Mouse (Mus musculus): ENCODE measurements around the gene Ccdc12.

Ccdc12 gene

DNA sequence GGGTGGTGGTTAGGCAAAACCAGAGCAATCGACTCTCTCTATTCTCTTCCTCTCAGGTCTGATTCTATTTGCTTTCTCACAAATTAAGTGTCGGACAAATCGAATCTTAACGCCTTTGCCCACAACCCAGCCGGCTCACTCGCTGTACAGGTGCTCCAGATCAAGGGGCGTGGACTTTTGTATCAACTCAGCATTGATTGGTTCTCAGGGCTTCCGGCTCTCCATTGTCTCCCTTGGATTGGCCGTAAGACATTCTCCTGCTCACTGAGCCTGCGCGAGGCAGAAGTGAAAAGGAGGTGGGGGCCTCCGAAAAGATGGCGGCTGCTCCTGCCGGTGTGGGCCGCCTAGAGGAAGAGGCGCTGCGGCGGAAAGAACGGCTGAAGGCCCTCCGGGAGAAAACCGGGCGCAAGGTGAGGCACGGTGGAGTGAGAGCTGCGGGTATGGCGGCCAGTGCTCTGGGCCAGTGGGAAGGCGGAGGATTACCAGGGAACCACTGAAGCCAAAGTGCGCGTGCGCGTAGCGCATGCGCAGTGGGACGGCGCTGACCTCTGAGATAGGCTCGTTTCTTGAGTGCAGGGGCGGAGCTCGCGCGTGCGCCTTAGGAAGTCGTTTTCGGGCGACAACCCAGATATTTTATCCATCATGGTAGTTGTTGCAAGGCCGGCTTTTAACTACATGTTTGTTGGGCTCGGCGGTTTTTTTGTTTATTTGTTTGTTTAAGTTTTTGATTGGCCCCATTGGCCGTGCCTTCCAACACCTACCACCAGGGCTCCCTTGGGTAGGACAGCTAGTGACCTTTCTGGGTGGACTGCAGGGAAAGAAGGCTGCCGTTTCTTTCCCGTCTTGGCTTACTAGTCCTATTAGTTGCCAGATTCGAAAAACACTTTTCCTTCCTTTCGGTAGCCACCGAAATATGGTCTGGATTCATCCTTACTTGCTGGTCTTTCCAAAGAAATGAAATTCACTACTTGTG lies at the start of gene Ccdc12:
TSS of gene Ccdc12 (plus strand) at position 255 of the 973 bp plus-strand sequence.
- DNase-seq (ENCODE audit: low spot score), result peak; percentile 94

DNA sequence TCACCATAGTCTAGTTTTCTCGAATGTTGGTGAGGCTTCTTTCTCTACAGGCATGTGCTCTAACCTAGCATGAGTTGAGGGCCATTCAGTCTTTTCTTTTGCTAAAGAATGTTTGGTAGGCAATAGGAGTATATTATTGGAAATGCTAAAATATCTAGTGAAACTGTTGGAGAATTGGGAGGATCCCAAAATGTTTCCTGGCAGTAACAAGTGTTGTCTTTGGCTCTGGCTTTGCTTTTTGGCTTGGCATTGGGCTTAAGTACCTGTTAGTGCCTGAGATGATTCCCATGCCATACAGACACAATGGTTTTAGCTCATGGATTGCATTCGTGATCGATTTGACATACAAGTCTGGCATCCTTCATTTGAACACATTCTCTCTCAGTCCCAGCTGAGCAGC lies 44.8 kb upstream of the Ccdc12 start:
- DNase-seq (ENCODE audit: low spot score), result no peak

DNA sequence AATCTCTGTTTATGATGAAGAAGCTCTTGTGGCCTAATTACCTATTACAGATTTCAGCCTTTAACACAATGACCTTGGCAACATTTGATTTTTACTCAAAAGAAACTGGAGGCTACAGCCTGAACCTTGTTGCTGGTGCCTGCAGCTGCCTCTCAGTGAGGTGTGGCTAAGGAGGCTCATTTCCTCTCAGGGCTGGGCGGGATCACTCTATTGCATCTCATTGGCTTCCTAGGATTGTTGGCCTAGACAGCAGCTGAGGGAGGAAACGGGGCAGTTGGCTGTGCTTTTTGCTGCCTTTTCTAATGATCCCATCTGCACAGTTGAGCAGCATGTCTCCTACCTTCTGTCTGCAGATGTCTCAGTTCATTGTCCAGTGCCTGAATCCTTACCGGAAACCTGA lies 39.2 kb upstream of the Ccdc12 start:
- DNase-seq (ENCODE audit: low spot score), result no peak

DNA sequence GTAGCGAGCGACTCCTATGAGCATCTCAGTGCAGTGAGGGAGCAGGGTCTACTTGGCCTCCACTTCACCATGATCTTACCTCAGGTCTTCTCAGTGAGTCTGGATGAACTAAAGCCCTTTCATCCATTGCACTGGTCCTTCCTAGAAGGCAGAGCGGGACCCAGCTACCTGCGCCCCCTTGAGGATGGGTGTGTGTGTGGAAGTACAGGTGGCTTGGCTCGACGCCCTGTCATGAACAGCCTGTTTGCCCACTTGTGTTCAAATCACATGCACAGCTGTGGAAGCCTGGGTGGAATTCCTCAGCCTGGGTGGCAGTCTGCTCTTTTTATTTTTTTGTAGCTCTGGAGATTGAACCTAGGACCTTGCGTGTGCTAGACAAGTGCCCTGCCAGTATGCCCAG lies 36.1 kb upstream of the Ccdc12 start:
- DNase-seq (ENCODE audit: low spot score), result no peak

DNA sequence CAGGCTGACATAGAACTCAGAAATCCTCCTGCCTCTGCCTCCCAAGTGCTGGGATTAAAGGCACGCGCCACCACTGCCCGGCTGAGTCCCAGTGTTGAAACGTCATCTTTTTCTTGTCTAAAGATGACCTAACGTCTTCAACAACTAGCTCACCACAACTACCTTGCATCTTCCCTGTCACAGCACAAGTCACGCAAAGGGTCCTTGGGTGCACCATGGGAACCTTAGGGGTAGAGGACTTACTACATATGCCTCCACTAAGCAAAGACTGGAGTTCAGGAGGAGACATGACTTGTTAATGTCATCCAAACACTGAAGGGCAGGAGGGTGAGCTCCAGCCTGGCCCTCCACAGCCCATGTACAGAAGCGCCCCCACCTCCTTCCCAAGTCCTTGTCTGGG lies 35.6 kb upstream of the Ccdc12 start:
- no peak for DNase-seq (ENCODE audit: low spot score)

DNA sequence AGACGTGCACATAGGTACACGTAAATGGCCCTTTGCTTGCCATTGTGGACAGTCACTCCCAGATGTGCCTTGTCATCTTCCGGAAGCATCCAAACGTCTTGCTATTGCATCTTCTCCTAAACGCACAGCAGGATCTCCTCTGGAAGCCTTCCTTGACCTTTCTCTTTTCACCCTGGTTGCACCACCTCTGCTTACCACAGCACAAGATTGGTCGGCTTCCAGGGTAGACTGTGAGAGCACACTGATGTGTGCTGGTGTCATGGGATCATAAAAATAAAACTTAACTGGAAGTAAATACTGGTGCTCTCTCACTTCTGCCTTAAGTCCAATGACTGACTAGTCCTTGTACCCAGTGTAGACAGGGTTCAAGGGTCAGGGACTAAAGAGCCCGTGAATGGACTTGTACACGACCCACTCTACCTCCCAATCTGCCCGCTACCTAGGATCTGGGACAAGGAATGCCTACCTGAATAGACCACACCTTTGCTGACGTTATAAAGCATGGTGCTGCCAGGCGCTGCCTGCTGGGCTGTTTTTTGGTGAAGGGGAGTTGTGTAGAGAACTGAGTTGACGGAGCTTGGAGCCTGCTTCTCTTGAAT lies 33.6 kb upstream of the Ccdc12 start:
- DNase-seq (ENCODE audit: low spot score), result no peak

DNA sequence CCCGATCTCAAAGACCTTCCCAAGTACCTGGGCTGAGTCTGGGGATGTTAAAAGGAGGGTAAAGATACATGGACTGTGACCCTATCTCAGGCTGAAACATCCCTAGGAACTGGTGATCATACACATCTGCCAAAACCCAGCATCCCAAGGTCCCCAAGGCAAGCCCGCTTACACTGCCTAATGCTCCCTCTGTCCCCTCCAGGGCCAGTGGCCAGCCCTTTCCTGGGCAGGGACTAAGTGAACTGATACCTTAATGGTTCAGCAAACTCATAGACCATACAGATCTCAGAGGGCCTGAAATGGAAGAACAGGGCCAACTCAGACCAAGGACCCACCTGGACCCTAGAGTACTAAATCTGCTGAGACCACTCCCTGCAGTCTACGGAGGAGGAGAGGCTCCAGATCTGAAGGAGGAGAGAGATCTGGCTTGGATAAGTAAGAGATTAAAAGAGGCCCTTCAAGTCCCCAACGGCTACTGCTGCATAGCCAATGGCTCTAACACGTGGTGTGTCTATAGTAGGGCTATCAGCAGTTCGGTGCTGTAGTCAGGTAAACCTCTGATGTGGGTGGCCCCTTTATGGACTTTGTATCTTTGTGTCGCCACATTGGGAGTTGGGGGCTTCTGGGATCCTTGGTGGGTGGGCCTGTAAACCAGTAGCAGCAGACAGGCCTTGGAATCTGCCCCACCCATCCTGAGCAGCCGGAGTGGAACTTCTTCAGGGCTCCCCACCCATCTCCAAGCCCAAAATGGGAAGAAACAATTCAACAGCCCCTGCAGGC lies 32.7 kb upstream of the Ccdc12 start:
- DNase-seq (ENCODE audit: low spot score), result no peak

DNA sequence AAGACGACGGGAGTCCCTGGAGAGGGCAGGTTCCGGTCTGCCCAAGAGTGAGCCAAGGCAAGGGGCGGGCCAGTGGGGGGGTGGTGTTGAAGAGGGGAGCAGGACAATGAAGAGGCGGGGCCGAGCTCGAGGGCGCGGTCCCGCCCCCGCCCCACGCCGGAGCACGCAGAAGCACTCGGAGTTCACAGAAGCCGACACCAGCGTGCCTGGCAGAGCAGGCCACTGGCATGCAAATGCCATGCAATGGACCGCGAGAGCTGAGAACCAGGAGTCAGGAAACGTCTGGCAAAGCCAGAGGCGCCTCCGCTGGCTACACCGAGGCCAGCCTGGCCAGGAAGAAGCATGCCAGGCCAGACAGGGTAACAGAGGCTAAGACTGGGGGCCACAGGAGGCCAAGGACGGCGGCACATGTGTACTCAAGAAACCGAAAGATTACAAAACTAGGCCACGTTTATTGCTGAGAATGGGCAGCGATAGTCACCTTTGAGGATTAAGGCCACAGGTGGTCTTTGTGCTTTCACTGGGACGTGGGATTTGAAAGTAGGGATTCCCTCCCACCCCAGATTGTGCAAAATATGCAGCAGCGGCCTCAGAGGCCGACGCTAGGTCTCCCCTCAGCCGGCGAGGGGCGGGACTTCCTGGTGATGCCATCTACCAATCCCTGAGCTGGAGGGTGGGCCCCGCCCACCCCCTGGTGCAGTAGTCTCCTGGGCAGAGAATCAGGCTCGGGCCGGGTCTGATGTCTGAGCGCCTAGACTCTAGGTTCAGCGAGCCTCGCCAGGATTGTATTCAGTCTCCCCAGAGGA lies 31.7 kb upstream of the Ccdc12 start, which contains the start of gene Nradd:
TSS of gene Nradd (minus strand) at position 92 of the 806 bp plus-strand sequence.
- peak; percentile 87 for DNase-seq (ENCODE audit: low spot score)

DNA sequence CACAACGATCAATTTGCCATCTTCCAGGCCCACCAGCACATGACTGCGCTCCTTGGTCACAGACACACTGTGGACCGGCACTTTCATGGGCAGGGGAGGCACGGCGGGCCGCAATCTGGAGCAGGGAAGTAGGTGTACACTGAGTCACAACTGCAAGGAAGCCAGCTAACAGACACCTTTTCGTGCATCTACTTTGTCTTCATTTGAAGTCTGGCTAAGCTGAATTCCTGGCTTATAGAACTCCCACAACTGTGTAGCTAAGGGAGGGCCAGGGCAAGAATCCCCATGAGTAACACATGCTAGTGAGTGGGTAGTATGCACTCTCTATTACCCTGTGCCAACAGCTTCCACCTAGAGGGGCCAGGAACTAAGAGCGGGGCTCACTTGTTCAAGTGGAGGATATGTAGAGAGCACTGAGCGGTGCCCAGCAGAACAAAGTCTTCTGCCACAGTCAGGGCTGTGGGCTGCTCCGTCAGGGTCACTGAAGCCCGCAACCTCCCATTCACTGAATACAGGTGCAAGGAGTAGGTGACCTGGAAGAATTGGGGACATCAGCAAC lies 30.9 kb upstream of the Ccdc12 start:
- DNase-seq (ENCODE audit: low spot score), result no peak

DNA sequence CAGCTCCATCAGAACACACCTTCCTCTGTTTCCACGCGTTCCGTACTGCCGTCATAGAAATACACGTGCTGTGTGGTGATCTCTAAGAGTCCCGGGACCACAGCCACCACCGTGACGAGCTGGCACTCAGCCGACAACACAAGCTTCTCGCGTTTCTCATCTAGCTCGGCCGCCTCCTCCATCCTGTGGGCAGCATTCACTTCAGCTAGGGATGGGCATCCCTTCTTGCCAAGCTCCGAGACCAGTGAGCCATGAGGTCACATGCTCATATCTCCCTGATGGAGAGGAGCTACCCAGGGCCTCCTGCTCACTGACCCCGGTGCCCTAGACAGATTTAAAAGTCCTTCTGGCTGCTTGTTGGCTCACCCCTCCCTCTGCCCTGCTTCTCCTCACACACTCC lies 26.1 kb upstream of the Ccdc12 start:
- DNase-seq (ENCODE audit: low spot score), result no peak

DNA sequence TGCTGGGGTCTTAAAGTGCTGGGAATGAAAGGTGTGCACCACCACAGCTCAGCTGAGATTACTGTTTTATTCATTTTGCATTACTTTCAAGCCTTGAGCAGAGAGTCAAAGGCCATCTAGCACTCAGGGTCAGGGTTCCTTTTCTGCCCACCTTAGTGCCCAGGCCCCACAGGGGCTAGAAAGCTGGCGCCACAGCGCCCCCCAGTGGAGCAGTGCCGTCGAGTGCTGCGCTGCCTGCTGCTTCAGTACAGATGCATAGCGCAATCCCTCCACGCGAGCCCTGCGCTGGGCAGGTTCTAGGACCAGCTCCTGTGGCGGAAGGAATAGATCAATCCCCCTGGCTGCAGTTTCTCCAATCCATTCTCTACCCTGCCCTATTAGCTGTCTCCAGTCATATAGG lies 25.1 kb upstream of the Ccdc12 start:
- DNase-seq (ENCODE audit: low spot score), result no peak

DNA sequence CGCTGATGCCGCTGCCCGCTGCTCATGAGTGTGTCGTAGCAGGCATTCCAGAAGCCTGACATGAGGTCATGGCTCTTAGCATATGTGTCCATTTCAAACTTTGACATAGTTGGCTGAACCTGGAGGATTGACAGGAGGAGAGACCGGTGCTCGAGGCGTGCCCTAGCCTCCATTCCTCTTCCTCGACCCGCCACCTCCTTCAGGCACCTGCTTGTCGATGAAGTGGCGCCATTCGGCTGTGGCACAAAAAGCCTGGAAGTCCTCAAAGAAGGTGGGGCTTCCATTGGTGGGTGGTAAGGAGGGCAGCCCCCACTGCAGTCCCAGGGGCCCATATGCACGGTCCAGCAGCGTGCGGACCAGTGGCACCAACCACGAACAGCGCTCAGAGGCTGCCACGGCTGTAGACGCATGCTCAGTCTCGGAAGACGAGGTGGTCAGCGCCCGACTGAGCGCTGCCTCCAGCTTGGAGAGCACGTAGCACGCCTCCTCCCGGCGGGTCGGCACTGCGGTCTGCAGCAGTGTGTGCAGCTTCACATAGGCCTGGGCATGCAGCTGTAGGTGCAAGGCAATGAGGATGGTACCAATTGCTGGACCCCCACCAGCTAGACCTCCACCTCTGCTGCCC lies 24.5 kb upstream of the Ccdc12 start:
- DNase-seq (ENCODE audit: low spot score), result no peak

DNA sequence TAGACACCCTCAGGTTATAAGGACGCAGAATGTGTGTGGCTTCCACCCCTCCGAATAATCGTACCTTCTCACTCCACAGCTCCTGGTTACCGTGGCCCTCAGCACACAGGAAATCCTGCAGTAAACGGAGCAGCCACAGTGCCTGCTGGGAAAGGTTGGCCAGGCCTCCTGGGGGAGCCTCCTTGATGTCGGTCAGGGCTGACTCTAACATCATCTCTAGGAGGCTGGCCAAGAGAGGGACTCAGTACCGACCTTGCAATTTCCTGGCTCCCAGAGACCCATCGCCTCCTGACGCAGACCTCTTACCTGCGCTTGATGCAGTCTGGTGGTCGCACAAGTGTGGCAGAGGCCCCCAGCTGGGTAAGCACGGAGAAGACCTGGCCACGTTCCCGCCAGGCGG lies 23.6 kb upstream of the Ccdc12 start:
- no peak for DNase-seq (ENCODE audit: low spot score)

DNA sequence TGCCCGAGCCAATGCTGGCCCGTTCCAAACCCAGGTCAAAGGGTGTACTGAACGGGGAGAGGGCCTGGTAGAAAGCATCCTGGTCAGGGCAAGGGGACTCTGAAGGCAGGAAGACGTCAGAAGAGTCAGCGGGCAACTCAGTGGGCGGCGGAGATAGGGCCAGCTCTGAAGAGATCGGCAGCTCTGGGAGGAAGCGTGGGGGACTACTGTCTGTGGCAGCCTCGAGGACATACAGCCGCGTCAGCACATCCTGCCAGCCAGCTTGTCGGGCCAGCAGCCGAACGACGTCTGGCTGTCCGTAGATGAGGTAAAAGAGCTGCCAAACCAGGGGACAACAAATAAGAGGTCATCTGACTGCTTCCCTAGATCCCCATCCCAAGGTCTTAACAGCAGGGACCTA lies 22.4 kb upstream of the Ccdc12 start:
- DNase-seq (ENCODE audit: low spot score), result no peak

DNA sequence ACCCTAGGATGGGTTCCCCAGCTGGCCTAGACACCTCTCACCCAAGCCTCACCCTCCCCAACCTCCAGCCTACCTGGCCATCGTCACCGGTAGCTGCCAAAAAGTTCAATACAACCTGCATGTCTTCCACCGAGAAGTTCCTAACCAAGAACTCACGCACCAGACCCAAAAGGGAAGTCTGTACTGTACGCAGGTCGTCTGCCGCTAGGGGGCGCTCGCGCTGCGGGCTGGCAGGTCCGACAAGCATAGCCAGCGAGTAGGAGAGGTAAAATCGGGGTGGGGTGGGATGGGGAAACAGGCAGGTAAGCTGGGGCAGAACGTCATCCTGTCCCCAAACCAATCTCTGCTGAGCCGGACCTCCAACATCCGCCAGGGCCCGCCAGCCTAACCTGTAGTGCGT lies 21.1 kb upstream of the Ccdc12 start:
- peak; percentile 62 for DNase-seq (ENCODE audit: low spot score)

DNA sequence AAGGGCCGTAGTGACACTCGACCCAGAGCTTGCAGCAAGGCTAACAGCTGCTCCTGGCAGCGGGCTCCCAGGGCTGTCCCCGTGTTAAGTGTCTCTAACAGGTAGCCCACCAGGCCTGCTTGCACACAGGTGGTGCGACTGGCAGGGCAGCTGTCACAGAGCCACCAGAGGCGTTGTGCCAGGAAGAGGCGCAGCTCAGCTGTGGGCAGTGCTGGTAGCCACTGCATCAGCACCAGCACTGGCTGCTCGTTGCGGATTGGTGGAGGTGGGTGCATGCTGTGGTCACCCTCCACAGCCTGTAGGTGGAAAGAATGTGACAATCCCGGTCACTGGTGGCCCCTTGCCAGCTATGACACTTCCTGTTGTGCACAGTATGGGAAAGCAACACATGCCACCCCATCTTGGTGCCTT lies 17.7 kb upstream of the Ccdc12 start:
- DNase-seq (ENCODE audit: low spot score), result no peak

DNA sequence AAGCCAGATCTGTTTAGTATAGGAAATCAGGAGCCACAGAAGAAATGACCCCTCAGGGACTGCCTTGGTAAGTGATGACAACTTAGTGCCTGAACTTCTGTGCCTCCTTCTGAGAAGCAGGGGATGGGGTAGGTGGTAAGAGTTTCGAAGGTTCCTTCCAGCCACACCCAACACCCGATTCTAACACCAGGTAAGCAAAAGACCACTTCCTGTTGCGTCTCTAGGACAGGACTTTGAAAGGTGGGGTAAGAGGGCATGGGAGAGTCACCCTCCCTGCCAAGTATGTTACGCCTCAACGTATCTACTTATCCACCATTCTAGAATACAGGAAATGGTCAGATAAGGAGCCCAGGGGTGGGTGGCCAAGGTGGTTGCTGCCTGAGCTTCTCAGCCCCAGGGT lies 15.3 kb upstream of the Ccdc12 start:
- DNase-seq (ENCODE audit: low spot score), result no peak

DNA sequence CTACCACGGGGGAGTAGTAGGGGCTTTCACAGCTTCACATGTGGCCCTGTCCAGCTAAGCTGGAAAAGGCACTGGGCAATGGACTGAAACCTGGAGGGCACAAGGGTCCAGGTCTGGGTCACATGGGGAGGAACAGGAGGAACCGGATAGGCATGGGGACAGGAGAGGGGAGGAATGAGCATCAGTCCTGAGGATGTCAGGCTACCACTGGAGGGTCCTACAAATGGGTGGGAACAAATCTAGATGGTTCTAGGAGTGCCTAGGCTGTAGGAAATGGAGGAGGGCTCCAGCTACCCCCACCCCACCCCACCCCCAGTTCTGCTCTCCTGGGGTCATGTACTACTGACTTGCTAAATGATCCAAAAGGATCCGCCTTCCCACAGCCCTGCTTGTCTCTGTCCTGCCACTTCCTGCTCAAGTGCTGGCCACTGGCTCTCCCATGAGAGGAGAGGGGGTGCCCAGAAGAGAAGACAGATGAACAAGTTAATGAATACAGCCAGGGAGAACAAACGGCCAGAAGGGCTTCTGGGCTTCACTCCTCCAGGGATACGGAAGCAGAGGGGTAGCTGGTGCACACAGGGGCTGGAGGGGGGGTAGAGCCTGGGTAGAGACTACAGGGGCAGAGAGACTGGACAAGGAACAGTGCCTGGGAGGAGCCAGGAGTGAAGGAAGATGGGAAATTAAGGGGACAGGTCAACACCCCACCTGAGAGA lies 13.3 kb upstream of the Ccdc12 start:
- DNase-seq (ENCODE audit: low spot score), result no peak

DNA sequence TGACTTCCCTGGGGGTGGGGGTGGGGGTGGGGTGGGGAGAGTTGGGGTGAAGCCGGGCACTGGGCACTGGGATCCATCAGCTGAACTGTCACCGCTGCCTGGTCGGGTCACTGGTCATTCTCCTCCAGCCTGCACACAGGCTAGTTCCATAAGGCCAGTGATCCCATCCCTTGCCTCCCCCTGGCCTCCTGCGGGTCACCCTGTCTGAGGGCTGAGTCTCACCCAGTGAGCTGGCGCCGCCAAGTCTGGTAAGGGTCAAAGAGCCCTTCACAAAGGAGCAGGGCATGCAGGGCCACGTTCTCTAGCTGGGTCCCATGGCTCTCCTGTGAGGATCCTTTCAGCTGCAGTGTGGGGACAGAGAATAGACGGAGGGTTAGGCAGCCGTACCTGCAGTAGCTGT lies 12.5 kb upstream of the Ccdc12 start:
- DNase-seq (ENCODE audit: low spot score), result no peak

DNA sequence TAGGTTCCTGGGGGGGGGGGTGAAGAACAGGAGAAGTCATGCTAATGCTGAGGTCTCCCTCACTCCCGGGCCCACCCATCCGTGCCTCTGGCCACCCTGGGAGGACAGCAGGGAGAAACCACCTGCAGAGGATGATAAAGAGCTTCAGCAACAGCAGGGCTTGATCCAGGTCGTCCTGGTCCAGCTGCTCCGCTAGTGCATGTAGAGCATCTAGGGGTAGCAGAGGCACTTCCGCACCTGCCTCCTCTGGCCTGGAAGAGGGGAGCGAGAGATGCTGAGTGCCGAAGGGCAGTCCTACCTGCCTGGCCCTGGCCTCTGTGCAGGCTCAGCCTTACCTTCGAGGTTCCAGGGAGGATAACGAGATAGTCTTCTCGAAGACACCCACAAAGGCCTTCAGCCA lies 12.0 kb upstream of the Ccdc12 start:
- DNase-seq (ENCODE audit: low spot score), result no peak
